Mouse (Mus musculus) liver, embryonic 16.5 days (tissue): ENCODE measurements around the gene Tmem89. TPM values are rescaled to one million over a fixed set of nuclear protein-coding genes. Genes with fewer than 3 reads are reported as not detected.

Source experiments
- ATAC-seq: fragments of 200-750 bp; cut with Nextera tagmentation; 2 replicates; pipeline ENCODE4 v1.8.0; 2017; ENCODE audit warnings: low read depth, mild to moderate bottlenecking, moderate number of reproducible peaks, moderate library complexity
- H3K27ac ChIP-seq: fragments of 300-500 bp; sonication (generic); 2 replicates; pipeline ENCODE4 v1.5.1; 2014; ENCODE audit warnings: mild to moderate bottlenecking, low read length
- H3K27me3 ChIP-seq: fragments of 300-500 bp; sonication (generic); 2 replicates; pipeline ENCODE4 v1.6.1; 2014; ENCODE audit warnings: low read depth, low read length, mixed read lengths; ENCODE audit not compliant: control insufficient read depth, insufficient read depth
- H3K36me3 ChIP-seq: fragments of 300-500 bp; sonication (generic); 2 replicates; pipeline ENCODE4 v1.6.1; 2014; ENCODE audit warnings: mild to moderate bottlenecking; ENCODE audit not compliant: control insufficient read depth, insufficient read depth
- H3K4me1 ChIP-seq: fragments of 300-500 bp; sonication (generic); 2 replicates; pipeline ENCODE4 v1.6.1; 2014; ENCODE audit warnings: low read depth, low read length, mixed read lengths; ENCODE audit not compliant: control insufficient read depth
- H3K4me2 ChIP-seq: fragments of 300-500 bp; sonication (generic); 2 replicates; pipeline ENCODE4 v1.6.1; 2014; ENCODE audit warnings: low read depth, low read length, mixed read lengths
- H3K4me3 ChIP-seq: fragments of 300-500 bp; sonication (generic); 2 replicates; pipeline ENCODE4 v1.5.1; 2014; ENCODE audit warnings: low read depth, mild to moderate bottlenecking, low read length
- H3K9ac ChIP-seq: fragments of 300-500 bp; sonication (generic); 2 replicates; pipeline ENCODE4 v1.6.1; 2014; ENCODE audit warnings: low read depth, low read length
- H3K9me3 ChIP-seq: fragments of 300-500 bp; sonication (generic); replicated peaks from 2 replicates; pipeline ENCODE4 v1.6.1; 2016; ENCODE audit warnings: low read length; ENCODE audit not compliant: control insufficient read depth
- WGBS: fragments of 180-500 bp; shearing (Covaris S2); extraction: QIAGEN DNeasy Blood & Tissue Kit; methylation state at CpG from one replicate; pipeline ENCODE4 v1.1.7; 2014; ENCODE audit not compliant: insufficient replicate concordance; 5-methylcytosine and 5-hydroxymethylcytosine counted together
- polyA plus RNA-seq: library from polyadenylated mRNA; unstranded; fragments of >200 nt; fragmentation: Nextera tagmentation; extraction: Ambion mirVana; gene quantifications from 2 replicates; pipeline ENCODE4 v1.2.1, GENCODE M21; 2015

Tmem89 gene
- not detected in 2 replicates for polyA plus RNA-seq

GRCm38 (mm10) chr9:108914491-108914890, at the start of gene Tmem89:
TSS of gene Tmem89 (plus strand) at chr9:108914619.
- H3K9ac ChIP-seq: no peak within 1 kb of the TSS
- no peaks in the 10 kb centered on the region; the same call in 1 of the 2 replicates for H3K4me1 ChIP-seq
- no peak within 1 kb of the TSS for H3K27ac ChIP-seq
- H3K4me2 ChIP-seq: no peak within 1 kb of the TSS
- H3K9me3 ChIP-seq: no peaks in the 10 kb centered on the region
- H3K27me3 ChIP-seq: no peaks in the 10 kb centered on the region
- 60% methylated on average over 6 of the region's 6 CpGs for WGBS
- H3K4me3 ChIP-seq: no peak within 1 kb of the TSS
- ATAC-seq: no peak
- no peaks in the 10 kb centered on the region for H3K36me3 ChIP-seq

DNA sequence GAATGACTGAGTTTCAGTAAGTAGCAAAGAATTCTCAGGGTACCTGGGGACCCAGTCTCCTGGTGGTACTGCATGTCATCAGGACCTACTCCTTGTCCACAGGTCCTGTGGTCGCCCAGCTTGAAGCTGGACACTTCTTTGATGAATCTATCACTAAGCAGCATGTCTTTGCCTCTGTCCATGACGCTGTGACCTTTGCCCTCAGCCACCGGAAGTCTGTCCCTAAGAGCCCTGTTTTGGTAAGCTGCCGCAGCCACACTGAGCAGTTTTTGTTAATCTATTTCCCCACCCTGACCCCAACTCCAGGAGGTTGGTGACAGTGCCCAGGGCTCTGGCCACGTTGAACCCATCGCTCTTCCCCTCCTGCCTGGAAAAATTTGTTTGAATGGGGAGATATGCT, 2.1 kb upstream of the Tmem89 start:
- no peak overlapping the region for H3K4me3 ChIP-seq
- H3K9ac ChIP-seq: no peak overlapping the region
- H3K4me1 ChIP-seq: no peaks in the 10 kb centered on the region; the same call in 1 of the 2 replicates
- no peaks in the 10 kb centered on the region for H3K27me3 ChIP-seq
- 62% methylated on average over 6 of the region's 6 CpGs for WGBS
- H3K9me3 ChIP-seq: no peaks in the 10 kb centered on the region
- no peak overlapping the region for H3K4me2 ChIP-seq
- no peak overlapping the region for H3K27ac ChIP-seq
- no peak for ATAC-seq
- no peaks in the 10 kb centered on the region for H3K36me3 ChIP-seq

DNA sequence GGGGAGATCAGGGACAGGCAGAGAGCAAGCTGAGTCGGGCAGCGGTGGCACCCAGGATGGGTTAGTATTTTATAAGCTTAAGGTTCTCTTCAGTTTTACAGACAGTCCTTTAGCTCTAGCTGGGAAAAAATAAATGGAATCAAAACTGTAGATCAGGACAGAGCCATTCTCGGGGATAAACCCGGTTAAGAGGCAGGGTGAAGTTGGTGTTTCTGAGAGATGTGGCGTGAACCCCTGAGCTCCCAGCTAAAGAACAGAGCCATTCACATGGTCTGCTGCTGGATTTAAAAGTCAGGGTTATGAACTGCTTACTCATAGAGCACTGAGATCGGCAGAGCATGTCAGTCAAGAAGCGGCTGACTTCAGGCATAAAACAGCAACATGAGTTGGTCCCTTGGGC, 1.3 kb upstream of the Tmem89 start:
- Histone ChIP-seq H3K36me3 (no peaks in the 10 kb centered on the region), H3K9me3 (no peaks in the 10 kb centered on the region), H3K4me2 (no peak overlapping the region), H3K27ac (no peak overlapping the region), H3K4me1 (no peaks in the 10 kb centered on the region; the same call in 1 of the 2 replicates), H3K4me3 (no peak overlapping the region), H3K9ac (no peak overlapping the region), H3K27me3 (no peaks in the 10 kb centered on the region)
- WGBS: 71% methylated on average over 7 of the region's 7 CpGs
- no peak for ATAC-seq

- 64% methylated on average over 10 of the region's 10 CpGs for WGBS
Measured at GRCm38 (mm10) chr9:108913621-108914020, 798 bp upstream of the Tmem89 start.

GRCm38 (mm10) chr9:108925897-108926296, 11.5 kb downstream of the Tmem89 start:
- H3K4me3 ChIP-seq: no peak overlapping the region
- WGBS: 46% methylated on average over 8 of the region's 8 CpGs

More at GRCm38 (mm10) chr9:108913621-108914020, 798 bp upstream of the Tmem89 start:
- Histone ChIP-seq H3K27ac (no peak overlapping the region), H3K27me3 (no peaks in the 10 kb centered on the region), H3K9me3 (no peaks in the 10 kb centered on the region), H3K4me3 (no peak overlapping the region), H3K9ac (no peak overlapping the region), H3K4me2 (no peak overlapping the region), H3K4me1 (no peaks in the 10 kb centered on the region; the same call in 1 of the 2 replicates), H3K36me3 (no peaks in the 10 kb centered on the region)
- ATAC-seq: no peak

DNA sequence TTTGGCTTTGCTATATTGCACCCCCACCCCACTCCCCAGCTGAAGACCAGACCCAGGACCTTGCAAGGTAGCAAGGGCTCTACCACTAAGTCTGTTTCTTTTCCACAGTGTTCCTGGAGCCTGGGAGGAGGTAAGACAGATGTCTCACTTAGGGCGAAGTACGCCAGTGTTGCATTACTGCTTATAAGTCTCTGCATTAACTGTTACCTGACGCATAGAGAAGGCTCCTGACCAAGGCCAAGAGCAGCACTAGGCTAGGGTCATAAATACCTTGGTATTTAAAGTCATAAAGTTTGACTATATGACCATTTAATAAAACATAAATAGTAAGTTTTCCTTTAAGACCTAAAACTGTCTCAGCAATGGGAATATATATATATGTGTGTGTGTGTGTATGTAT, 14.0 kb downstream of the Tmem89 start:
- Histone ChIP-seq H3K9ac (no peak overlapping the region), H3K4me3 (no peak overlapping the region), H3K4me2 (no peak overlapping the region), H3K9me3 (no peaks in the 10 kb centered on the region), H3K27ac (no peak overlapping the region), H3K27me3 (0 out of 2 replicates have a peak, but pooled peaks cover 2% of the 10 kb centered on the region), H3K36me3 (no peaks in the 10 kb centered on the region), H3K4me1 (no peaks in the 10 kb centered on the region; the same call in 1 of the 2 replicates)
- ATAC-seq: no peak
- WGBS: 75% methylated on average over 3 of the region's 3 CpGs

More at GRCm38 (mm10) chr9:108925897-108926296, 11.5 kb downstream of the Tmem89 start:
- no peak overlapping the region for H3K9ac ChIP-seq
- H3K9me3 ChIP-seq: no peaks in the 10 kb centered on the region
- no peak overlapping the region for H3K4me2 ChIP-seq
- H3K27me3 ChIP-seq: 0 out of 2 replicates have a peak, but pooled peaks cover 2% of the 10 kb centered on the region
- 0 out of 2 replicates have a peak, but pooled peaks have one; percentile 30 for ATAC-seq
- no peak overlapping the region for H3K27ac ChIP-seq
- no peaks in the 10 kb centered on the region for H3K36me3 ChIP-seq
- no peaks in the 10 kb centered on the region; the same call in 1 of the 2 replicates for H3K4me1 ChIP-seq

GRCm38 (mm10) chr9:108935991-108936390, 21.6 kb downstream of the Tmem89 start:
- H3K36me3 ChIP-seq: peaks cover 14% of the 10 kb centered on the region
- no peak overlapping the region for H3K27ac ChIP-seq
- no peaks in the 10 kb centered on the region for H3K9me3 ChIP-seq
- no peak for ATAC-seq
- 8% methylated on average over 3 of the region's 3 CpGs for WGBS
- H3K4me1 ChIP-seq: peaks cover 7% of the 10 kb centered on the region
- peak overlapping the region; percentile 94 for H3K4me3 ChIP-seq
- no peaks in the 10 kb centered on the region for H3K27me3 ChIP-seq
- H3K9ac ChIP-seq: peak overlapping the region; percentile 41; the same call in 1 of the 2 replicates
- H3K4me2 ChIP-seq: peak overlapping the region; percentile 43

DNA sequence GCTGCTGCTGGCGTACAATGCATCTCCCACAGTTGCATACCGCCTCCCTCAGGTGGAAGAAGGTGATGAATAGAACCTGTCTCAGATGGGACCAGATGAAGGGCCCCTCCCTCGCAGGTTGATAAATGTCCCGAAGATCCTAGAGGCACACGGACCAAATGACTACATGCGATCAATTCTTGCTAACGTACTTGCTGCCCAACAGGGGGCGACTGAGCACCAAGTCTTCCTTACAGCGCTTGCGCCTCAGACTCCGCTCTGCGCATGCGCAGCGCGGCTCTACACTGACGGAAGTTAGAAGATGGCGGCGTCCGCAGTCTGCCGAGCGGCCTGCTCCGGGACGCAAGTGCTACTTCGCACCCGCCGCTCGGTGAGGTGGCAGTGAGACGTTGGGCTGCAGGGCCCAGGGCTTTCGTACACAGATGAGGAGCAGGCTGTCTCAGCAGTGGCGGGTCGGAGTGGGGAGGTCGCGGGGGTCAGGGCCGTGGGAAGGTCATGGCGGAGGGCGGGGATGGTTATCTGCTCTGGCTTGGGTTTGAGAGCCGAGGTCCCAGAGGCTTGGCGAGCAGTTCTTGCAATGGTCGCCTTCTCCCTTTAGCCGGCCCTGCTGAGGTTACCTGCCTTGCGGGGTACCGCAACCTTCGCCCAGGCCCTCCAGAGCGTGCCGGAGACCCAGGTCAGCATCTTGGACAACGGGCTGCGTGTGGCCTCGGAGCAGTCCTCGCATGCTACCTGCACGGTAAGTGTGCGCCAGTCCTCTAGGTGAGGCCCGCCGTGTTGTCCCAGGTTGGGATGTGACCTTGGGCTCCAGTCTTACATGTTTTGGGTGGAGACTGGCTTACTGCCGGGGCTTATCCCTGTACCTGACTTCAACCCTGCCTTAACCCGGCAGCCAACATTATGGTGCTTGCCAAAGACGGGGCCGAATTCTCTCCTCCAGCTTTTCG, 22.3 kb downstream of the Tmem89 start, which contains the start of gene Uqcrc1:
Gene Uqcrc1, plus strand, starts transcription at position 216 of the 947 bp plus-strand sequence.
- H3K4me1 ChIP-seq: peaks cover 7% of the 10 kb centered on the region
- H3K4me3 ChIP-seq: peak within 1 kb of the TSS; percentile 94
- H3K9me3 ChIP-seq: no peaks in the 10 kb centered on the region
- no peaks in the 10 kb centered on the region for H3K27me3 ChIP-seq
- ATAC-seq: peak; percentile 85
- H3K27ac ChIP-seq: peak within 1 kb of the TSS; percentile 73
- peak within 1 kb of the TSS; percentile 72 for H3K4me2 ChIP-seq
- H3K9ac ChIP-seq: peak within 1 kb of the TSS; percentile 93
- H3K36me3 ChIP-seq: peaks cover 14% of the 10 kb centered on the region
- under 1% methylated on average over 58 of the region's 58 CpGs for WGBS

GRCm38 (mm10) chr9:108945111-108945510, 30.7 kb downstream of the Tmem89 start:
- no peak overlapping the region for H3K4me2 ChIP-seq
- H3K4me1 ChIP-seq: no peaks in the 10 kb centered on the region; the same call in 1 of the 2 replicates
- no peaks in the 10 kb centered on the region for H3K9me3 ChIP-seq
- no peaks in the 10 kb centered on the region for H3K27me3 ChIP-seq
- 78% methylated on average over 9 of the region's 9 CpGs for WGBS
- ATAC-seq: no peak
- peaks cover 64% of the 10 kb centered on the region for H3K36me3 ChIP-seq
- no peak overlapping the region for H3K27ac ChIP-seq
- H3K9ac ChIP-seq: no peak overlapping the region
- H3K4me3 ChIP-seq: no peak overlapping the region
